Mouse (Mus musculus) layer of hippocampus, adult 18-20 months (tissue): Measurements from ENCODE around the gene Satb1. TPM values are rescaled to one million over a fixed set of nuclear protein-coding genes. Genes with fewer than 3 reads are reported as not detected.

Experiments
- DNase-seq, 2 experiments: peaks; one replicate each; pipeline ENCODE4 v3.0.0; 2022; ENCODE audit warnings: low spot score in 2 of 2
- total RNA-seq, 2 experiments: library from RNA; stranded (reverse); gene quantifications; 2 replicates each; pipeline ENCODE4 v1.2.3; 2021

Satb1 gene
- total RNA-seq, 2 experiments from 2014 or later: 67.6 to 74.5 TPM

DNA sequence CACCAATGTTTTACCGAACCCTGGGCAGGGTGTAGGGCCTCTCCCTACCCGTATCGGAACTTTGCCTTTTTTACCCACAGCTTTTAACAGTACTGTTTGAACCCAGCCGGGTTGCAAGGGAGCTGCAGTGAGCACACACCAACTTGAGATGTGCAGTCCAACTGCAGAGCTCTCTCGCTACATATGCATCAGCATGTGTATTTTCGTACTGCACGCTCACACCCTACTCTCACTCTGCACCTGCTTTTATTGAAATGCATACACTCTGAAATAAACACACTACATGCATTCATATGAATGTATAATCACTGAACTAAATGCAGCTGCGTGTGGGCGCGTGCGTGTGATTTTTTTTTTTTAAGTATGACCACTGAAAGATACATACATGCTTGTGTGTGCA lies 53.1 kb downstream of the Satb1 start:
- no peak for DNase-seq

DNA sequence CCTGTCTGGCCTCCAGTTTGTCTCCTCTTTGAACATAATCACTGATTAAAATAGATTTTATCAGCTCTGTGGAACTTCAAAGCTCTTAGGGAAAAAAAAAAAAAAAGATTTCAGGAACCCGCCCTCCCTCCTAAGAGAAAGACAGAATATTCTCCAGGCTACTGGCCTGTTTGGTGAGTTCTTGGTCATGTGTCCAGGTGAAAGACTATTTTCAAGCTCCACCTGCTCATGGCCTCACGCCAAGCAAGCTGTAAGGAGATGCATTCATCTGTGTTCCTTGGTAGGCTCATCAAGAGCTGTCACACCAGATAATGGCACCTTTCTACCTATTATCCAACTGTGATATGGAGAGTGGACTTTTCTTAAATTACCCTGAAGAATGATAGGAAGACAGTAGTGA lies 54.1 kb downstream of the Satb1 start:
- no peak for DNase-seq

DNA sequence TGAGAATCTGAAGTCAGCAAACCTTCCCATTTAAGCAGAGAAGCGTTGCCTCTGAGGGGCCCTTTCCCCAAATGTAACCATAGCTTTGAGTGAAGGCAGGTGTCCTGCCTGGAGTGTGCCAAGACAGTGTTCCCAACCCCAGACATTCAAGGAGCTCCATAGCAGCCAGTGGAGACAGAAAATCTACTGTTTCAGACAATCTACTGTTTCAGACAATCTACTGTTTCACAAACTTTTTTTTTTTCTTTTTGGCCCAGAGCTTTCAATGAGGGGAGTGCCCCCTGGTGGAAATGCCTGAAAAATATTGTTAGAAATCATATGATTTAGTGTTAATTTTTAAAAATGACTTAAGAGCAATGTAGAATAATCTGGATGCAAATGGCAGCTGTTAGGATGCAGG lies 55.3 kb downstream of the Satb1 start:
- peak in 1 of 2 experiments; percentile 45 for DNase-seq

- no peak for DNase-seq
Measured at GRCm38 (mm10) chr17:51775070-51775881, 57.8 kb downstream of the Satb1 start.

DNA sequence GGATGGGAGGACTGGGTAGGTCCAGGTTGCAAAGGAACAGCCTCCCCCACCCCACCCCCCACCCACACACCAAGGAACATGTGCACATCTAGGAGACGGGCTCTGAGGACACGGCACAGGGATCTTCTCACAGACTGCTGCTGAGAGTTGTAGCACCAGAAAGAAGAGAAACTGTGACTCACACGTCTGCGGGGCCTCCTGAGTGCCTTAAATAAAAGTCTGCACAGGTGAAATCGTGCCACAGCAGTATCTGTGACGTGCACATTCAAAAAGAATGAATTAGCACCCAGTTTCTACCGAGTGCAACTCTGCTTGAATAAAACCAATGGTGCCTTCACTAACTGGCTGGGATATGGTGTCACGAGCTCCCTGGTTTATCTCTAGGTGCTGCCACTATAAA lies 69.5 kb downstream of the Satb1 start:
- no peak for DNase-seq

GRCm38 (mm10) chr17:51762503-51762902 lies 70.6 kb downstream of the Satb1 start:
- DNase-seq: no peak

- peak in 1 of 2 experiments; percentile 52 for DNase-seq
Measured at GRCm38 (mm10) chr17:51760997-51761655, 72.0 kb downstream of the Satb1 start.

DNA sequence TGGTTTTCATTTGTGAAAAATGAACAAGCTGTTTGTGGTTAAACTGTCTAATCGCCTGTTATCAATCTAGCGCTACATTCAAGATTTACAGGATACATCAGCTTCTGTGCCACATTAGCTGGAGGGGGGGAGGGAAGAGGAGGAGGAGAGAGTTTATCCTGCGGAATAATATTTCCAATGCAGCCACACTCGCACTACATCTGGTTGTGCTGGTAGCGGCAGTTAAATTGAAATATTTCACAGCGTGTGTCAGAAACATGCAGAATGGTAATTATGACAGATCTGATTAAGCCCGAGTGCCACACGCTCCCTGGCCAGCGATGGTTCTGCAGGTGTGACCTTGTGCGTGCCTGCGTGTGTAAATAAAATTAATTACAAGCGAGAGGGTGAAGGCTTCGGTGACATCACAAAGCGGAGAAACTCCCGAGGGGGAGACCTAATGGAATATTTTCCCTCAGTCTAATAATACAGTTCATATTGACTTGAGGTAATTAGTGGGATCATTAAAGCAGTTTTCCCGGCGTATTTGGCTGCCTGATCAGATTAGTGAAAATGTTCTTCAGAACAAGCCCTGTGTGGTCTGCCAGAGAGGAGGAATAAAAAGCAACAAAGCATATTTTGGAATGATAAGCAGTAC lies 72.7 kb downstream of the Satb1 start:
- DNase-seq: peak in 1 of 2 experiments; percentile 16

DNA sequence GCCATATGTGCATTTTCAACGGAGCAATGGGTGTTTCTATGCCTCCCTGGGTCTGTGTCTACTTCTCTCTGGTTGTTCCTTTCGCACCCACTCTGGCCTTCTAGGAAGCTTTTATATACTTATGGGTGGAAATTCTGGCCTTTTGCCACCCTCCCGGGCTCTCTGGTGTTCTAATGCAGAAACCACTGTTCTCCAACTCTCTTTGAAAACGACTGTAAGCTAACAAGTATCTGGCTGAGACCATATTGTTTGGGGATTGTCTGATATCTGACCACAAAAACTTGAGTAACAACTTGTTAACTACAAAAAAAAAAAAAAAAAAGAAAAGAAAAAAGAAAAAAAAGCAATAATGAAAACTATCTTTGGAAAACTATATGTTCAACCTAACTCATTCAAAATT lies 73.6 kb downstream of the Satb1 start:
- no peak for DNase-seq

GRCm38 (mm10) chr17:51752142-51752541 lies 80.9 kb downstream of the Satb1 start:
- no peak for DNase-seq

- DNase-seq: no peak
Measured at GRCm38 (mm10) chr17:51747204-51747603, 85.9 kb downstream of the Satb1 start.

GRCm38 (mm10) chr17:51742502-51742901 lies 90.6 kb downstream of the Satb1 start:
- no peak for DNase-seq

DNA sequence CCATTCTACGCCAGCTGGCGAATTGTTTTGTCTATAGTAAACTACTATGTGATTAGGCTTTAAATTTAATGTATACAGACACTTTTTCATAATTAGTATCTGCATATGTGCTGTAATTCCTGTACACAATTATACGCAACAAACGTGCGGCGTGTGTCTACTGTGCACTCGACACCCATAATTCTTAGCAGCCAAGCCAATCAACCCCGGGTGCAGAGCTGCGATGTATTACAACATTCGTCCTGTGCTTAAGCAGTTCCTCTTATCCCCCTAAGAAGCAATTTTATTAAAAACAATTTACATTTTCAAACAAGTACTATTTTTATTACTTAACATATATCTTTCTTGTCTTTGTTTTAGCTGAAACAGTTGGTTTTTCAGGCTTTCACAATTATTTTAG lies 92.0 kb downstream of the Satb1 start:
- no peak for DNase-seq

- DNase-seq: no peak
Measured at GRCm38 (mm10) chr17:51740246-51740645, 92.8 kb downstream of the Satb1 start.

- DNase-seq: no peak
Measured at GRCm38 (mm10) chr17:51724486-51724885, 108.6 kb downstream of the Satb1 start.

DNA sequence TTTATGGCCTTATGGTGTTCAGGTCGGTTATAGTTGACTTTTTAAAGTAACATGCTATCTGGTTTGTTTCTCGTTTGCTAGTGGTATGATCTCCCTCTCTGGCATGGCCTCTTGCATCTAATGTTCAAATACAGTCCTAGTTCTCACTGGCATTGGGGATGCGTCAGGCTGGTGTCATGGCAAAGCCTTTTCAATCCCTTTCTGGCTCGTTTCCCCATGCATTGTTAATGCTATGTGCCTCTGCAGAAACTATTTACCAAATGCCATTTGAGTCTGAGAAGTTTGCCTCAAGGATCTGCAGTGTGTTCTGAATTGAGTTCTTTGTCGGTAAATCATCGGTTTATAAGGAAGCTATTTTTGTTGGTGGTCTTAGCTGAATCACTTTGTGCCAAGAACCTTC lies 137.4 kb downstream of the Satb1 start:
- DNase-seq: no peak

DNA sequence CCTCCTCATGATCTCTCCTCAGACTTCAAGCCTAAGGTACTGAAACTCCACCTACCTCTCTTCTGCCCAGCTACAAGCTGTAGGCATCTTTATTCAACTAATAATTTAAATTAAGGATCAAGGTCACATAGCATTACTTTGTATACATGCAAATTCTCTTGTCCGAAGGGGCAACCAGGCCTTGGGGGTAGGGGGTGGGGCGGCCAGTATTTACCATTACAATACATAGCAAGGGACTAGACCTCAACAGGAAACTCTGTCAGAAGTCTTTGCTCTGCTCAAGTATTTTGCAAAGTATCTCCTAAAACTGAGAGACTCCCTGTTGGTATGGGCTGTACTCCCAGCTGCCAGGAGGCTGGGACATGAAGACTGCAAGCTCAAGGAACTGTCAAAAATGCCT lies 137.8 kb downstream of the Satb1 start:
- no peak for DNase-seq

GRCm38 (mm10) chr17:51690526-51690925 lies 142.6 kb downstream of the Satb1 start:
- DNase-seq: no peak

GRCm38 (mm10) chr17:51687226-51687625 lies 145.9 kb downstream of the Satb1 start:
- no peak for DNase-seq
